Mouse (Mus musculus) left cerebral cortex, postnatal 14 days (tissue): ENCODE measurements around the gene Zan. TPM values are rescaled to one million over a fixed set of nuclear protein-coding genes. Genes with fewer than 3 reads are reported as not detected.
A peak's percentile ranks its signal among the peaks of the same experiment; 100 is the strongest.

Experiments
- DNase-seq, 2 experiments: peaks; one replicate each; pipeline ENCODE4 v3.0.0; 2021 to 2022; ENCODE audit warnings: low spot score in 2 of 2, mixed read lengths in 1 of 2
- intact Hi-C: fragments of 180-260 bp; cut with DNase I; formaldehyde crosslinking; loops from one replicate; pipeline ENCODE4 v1.15.1; 2025
- total RNA-seq, 2 experiments: library from RNA; stranded (reverse); gene quantifications; 2 replicates each; pipeline ENCODE4 v1.2.3; 2021

Gene Zan
- total RNA-seq, 2 experiments from 2014 or later, result 0.44 to 0.55 TPM

- intact Hi-C loops, result loop anchor here (2.0 kb wide), 1 partner anchor 164 kb away; no protein-coding TSS in a partner anchor
- peak; percentile 80 to 82 for DNase-seq
Observed at GRCm38 (mm10) chr5:137502667-137503110, 25.8 kb upstream of the Zan start.

GRCm38 (mm10) chr5:137501709-137502666 is 25.1 kb upstream of the Zan start, which contains the start of gene Pop7:
Gene Pop7 (minus strand): TSS chr5:137502518.
- DNase-seq, result peak; percentile 100
- intact Hi-C loops, result loop anchor here (2.0 kb wide), 1 partner anchor 163 kb away; no protein-coding TSS in a partner anchor

DNA sequence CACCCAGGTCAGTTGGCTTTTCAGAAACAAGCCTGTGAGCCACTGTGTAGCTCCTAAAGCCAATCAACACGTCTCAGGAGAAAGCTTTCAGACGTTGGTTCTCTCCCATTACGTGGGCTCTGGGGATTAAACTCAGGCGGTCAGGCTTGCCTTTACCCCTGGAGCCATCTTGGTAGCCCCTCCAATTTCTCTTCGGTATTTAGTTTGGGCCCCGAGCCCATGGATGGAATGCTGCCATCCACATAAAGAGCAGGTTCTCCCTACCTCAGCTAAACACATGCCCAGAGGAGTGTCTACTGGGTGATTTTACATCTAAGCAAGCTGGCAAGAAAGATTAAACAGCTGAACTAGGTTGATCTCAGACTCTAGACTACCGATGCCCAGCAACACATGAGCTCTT is 23.3 kb upstream of the Zan start:
- intact Hi-C loops, result no loop called here

GRCm38 (mm10) chr5:137493831-137494230 is 17.0 kb upstream of the Zan start:
- no peak for DNase-seq
- intact Hi-C loops, result no loop called here

More for the DNA sequence above, 23.3 kb upstream of the Zan start:
- no peak for DNase-seq

DNA sequence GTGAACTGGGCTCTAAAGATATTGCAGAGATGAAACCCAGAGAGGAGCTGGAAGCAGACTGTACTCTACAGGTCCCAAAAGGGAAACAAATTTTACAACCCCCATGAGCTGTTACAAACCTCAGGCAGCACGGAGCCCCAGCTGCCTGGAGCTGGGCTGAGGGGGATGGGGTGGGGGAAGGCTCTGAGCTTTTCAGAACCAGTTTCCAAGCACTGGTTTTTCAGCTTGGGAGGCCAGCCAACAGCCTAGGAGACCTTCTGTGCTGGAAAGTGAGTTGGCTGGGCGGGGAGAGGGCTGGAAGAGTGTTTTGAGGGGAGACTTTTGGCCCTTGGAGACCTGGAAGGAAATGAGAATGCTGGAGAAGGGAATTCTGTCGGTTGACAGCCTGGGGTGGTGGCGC is 14.7 kb upstream of the Zan start:
- DNase-seq, result peak in 1 of 2 experiments; percentile 34
- intact Hi-C loops, result no loop called here

- DNase-seq, result no peak
- intact Hi-C loops, result loop anchor here (10.0 kb wide), 1 partner anchor 277 kb away; no protein-coding TSS in a partner anchor
Observed at GRCm38 (mm10) chr5:137487616-137488015, 10.8 kb upstream of the Zan start.

DNA sequence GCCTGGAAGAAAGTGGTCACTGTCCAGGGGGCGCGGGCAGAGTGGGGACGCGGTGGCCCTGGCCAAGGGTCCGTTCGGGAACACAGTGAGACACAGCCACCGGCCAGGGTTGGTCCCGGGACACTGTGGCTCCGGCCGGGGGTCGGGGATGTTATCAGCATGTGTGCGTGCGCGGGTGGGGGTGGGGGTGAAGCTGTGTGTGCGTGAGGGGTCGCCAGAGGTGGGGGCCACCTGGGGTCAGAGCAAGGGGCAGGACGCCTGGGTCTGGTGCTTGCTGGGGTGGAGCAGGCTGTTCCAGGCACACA is 8.9 kb upstream of the Zan start:
- DNase-seq, result no peak
- intact Hi-C loops, result loop anchor here (10.0 kb wide), 1 partner anchor 279 kb away; no protein-coding TSS in a partner anchor

- no peak for DNase-seq
- intact Hi-C loops, result loop anchor here (10.0 kb wide), 1 partner anchor 280 kb away; no protein-coding TSS in a partner anchor
Observed at GRCm38 (mm10) chr5:137485071-137485850, 8.4 kb upstream of the Zan start.

GRCm38 (mm10) chr5:137481897-137482296 is 5.0 kb upstream of the Zan start:
- intact Hi-C loops, result loop anchor here (10.0 kb wide), 1 partner anchor 283 kb away; no protein-coding TSS in a partner anchor
- peak; percentile 34 to 35 for DNase-seq

DNA sequence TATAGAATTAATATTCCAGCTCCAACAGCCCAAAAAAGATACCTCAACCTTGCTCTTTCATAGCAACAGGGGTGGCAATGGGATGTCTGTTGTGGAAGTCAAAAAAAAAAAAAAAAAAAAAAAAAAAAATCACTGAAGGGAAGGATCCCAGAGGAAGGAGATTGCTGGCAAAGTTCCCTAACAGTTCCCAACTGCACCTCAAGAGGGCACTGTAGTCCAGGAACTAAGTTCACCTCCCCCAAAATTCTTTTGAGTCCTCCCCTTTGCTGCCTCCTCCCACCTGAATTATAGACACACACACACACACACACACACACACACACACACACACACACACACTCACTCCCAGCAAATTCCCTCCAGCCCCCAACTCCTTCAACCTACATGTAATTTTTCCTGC is 4.3 kb upstream of the Zan start:
- intact Hi-C loops, result loop anchor here (10.0 kb wide), 1 partner anchor 284 kb away; no protein-coding TSS in a partner anchor
- DNase-seq, result peak; percentile 90 to 93

GRCm38 (mm10) chr5:137474351-137474750 is 2.5 kb downstream of the Zan start:
- no peak for DNase-seq
- intact Hi-C loops, result no loop called here

GRCm38 (mm10) chr5:137472252-137472904 is 4.5 kb downstream of the Zan start:
- intact Hi-C loops, result no loop called here
- DNase-seq, result no peak

GRCm38 (mm10) chr5:137466946-137467345 is 9.9 kb downstream of the Zan start:
- no peak for DNase-seq
- intact Hi-C loops, result no loop called here

DNA sequence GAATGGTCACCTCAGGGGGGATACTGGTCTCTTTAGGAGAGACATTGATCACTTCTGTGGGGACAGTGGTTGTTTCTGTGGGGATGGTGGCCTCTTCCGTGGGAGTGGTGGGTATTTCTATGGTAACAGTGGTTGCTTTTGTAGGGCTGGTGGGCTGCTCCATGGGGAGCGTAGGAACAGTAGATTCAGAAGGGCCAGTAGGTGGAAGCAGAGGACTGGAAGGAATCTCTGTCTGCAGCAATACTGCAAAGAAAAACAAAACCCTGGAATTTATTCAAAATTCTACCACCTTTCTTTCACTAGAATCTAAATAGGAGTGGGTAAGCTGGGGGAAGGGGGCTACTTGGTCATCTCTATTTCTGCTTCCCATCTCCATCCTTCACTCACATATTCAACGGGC is 11.8 kb downstream of the Zan start:
- intact Hi-C loops, result no loop called here
- DNase-seq, result peak; percentile 22 to 56

DNA sequence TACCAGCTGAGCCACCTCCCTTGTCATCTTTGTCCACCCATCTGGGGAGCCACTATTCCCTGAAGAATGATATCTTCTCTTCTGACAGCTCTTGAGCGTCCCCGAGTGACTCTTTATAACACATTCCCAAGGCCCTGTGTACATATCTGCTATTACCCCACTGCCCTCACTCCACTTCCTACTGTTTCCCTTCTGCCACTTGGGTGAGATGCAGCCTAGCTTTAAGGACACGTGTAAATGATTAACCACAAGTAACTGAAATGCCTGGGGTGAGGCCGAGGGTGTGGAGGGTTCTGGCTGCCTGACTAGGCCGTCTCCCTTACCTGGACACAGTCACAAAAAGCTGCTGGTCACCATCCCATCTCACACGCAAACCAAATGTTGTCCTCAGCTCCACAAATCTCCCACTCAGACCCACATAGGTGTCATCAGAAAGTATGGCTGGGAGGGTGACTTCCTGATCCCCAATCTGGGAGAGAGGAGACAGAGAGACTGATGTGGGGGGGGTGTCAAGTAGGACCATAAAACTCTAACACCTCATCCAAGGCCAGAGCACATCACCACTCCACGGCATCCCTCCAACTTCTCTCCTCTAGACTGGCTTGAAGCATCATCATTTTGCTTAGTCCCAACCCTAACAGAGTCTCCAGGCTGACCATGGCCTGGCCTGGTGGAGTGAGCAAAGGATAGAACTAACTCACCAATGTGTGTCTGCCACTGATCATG is 20.8 kb downstream of the Zan start:
- no peak for DNase-seq
- intact Hi-C loops, result no loop called here

DNA sequence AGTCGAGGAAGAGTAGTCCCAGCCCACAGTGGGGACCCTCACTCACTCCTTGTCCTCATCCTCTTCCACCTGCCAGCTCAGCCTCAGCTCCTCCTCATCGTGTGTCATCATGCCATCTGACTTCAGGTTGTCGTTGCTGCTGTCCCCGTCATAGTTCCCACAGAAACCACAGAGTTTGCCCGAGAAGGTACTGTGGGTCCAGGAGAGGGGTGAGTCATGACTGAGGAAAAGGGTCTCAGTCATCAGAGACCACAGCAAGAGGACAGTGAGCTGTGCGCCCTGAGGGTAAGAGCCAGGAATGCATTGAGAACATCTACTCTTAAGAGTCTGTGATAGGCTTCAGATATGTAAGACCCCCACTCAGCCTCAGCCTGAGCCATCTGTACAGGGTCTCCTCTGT is 21.7 kb downstream of the Zan start:
- intact Hi-C loops, result no loop called here
- no peak for DNase-seq

GRCm38 (mm10) chr5:137445536-137445935 is 31.3 kb downstream of the Zan start:
- intact Hi-C loops, result no loop called here
- DNase-seq, result no peak

DNA sequence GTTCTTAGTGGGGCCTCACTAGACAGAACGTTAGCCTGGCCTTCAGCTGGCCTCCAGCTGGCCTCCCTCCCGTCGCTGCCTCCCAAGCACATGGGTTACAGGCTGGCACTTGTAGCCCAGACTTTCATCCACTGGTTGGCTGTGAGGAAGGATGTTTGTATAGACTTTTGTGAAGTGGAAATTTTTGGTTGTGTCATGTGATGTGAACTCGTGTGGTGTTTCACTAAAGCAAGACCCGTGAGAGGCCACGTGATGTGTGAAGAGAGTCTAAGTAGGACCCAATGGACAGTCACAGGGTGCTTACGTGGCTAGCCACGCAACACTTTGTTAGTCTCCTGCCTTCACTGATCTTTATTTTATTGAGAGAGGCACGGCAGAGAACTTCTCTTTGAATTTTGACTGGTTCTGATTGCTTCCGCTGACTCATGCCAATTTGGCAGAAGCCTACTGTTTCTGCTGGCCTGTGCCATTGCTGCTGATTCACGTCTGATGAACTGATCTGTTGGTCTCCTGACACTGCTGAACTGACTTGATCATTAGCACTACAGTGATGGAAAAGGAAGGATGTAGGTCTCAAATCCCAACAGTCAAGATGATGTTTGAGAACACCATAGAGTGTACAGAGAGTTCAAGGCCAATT is 36.5 kb downstream of the Zan start:
- DNase-seq, result no peak
- intact Hi-C loops, result no loop called here
